Mouse (Mus musculus) myocyte (in vitro differentiated cells): ENCODE results near the gene Scoc. TPM values are rescaled to one million over a fixed set of nuclear protein-coding genes. Genes with fewer than 3 reads are reported as not detected.
A peak's percentile ranks its signal among the peaks of the same experiment; 100 is the strongest.
"Not testable (repeated sequence)": the region's sequence is repeated elsewhere in the genome, so short reads cannot be mapped to it uniquely, and the experiment has no call there.

Source experiments
- H3K27me3 ChIP-seq: one replicate; pipeline ENCODE4 v1.6.1; 2011; ENCODE audit not compliant: control insufficient read depth, insufficient read depth, insufficient read length
- H3K36me3 ChIP-seq: one replicate; pipeline ENCODE4 v1.6.1; 2011; ENCODE audit not compliant: control insufficient read depth, insufficient read depth
- H3K4me2 ChIP-seq: one replicate; pipeline ENCODE4 v1.6.1; 2011; ENCODE audit warnings: low read depth, control low read depth
- H3K4me3 ChIP-seq: one replicate; pipeline ENCODE4 v1.5.1; 2011; ENCODE audit warnings: mild to moderate bottlenecking, control low read depth, moderate library complexity
- H3K79me2 ChIP-seq: one replicate; pipeline ENCODE4 v1.6.1; 2011; ENCODE audit not compliant: control insufficient read depth, insufficient read depth
- H3ac ChIP-seq: one replicate; pipeline ENCODE4 v1.6.1; 2011; ENCODE audit not compliant: control insufficient read depth, insufficient read length
- CEBPB ChIP-seq: IDR thresholded peaks from 2 replicates; pipeline ENCODE4 v1.6.1; 2011; ENCODE audit warnings: mild to moderate bottlenecking, moderate library complexity; ENCODE audit not compliant: poor library complexity, insufficient read depth, severe bottlenecking
- E2F4 ChIP-seq: IDR thresholded peaks from one replicate; pipeline ENCODE4 v1.6.1; 2011; ENCODE audit warnings: mild to moderate bottlenecking, control low read depth, moderate library complexity; ENCODE audit not compliant: insufficient read depth
- MAX ChIP-seq: IDR thresholded peaks from one replicate; pipeline ENCODE4 v1.6.1; 2011; ENCODE audit warnings: low read depth, mild to moderate bottlenecking, control low read depth
- MYOD1 ChIP-seq, 3 experiments: IDR thresholded peaks; one replicate each; pipeline ENCODE4 v1.6.1; 2011; ENCODE audit warnings: control low read depth in 2 of 3, low read depth in 2 of 3, mild to moderate bottlenecking in 2 of 3, moderate library complexity in 1 of 3; ENCODE audit not compliant: insufficient read length in 2 of 3, control insufficient read depth in 1 of 3
- MYOG ChIP-seq, 3 experiments: IDR thresholded peaks; one replicate each; pipeline ENCODE4 v1.6.1; 2011; ENCODE audit warnings: control low read depth in 2 of 3, low read depth in 2 of 3, mild to moderate bottlenecking in 2 of 3; ENCODE audit not compliant: insufficient read length in 2 of 3, control insufficient read depth in 1 of 3, insufficient read depth in 1 of 3
- POLR2A ChIP-seq: IDR thresholded peaks from one replicate; pipeline ENCODE4 v1.6.1; 2011; ENCODE audit warnings: low read depth, mild to moderate bottlenecking, control low read depth, moderate library complexity; ENCODE audit not compliant: insufficient read length
- POLR2AphosphoS2 ChIP-seq: IDR thresholded peaks from one replicate; pipeline ENCODE4 v1.6.1; 2011; ENCODE audit warnings: low read depth, control low read depth; ENCODE audit not compliant: insufficient read length
- REST ChIP-seq: IDR thresholded peaks from one replicate; pipeline ENCODE4 v1.6.1; 2011; ENCODE audit warnings: mild to moderate bottlenecking, control low read depth, moderate library complexity; ENCODE audit not compliant: insufficient read depth, insufficient read length
- SRF ChIP-seq: IDR thresholded peaks from one replicate; pipeline ENCODE4 v1.6.1; 2011; ENCODE audit warnings: low read depth; ENCODE audit not compliant: control insufficient read depth, insufficient read length
- TCF12 ChIP-seq: IDR thresholded peaks from one replicate; pipeline ENCODE4 v1.6.1; 2011; ENCODE audit warnings: mild to moderate bottlenecking, control low read depth; ENCODE audit not compliant: poor library complexity, insufficient read depth, severe bottlenecking
- TCF3 ChIP-seq: IDR thresholded peaks from one replicate; pipeline ENCODE4 v1.6.1; 2011; ENCODE audit warnings: low read depth, control low read depth; ENCODE audit not compliant: insufficient read length
- USF1 ChIP-seq: IDR thresholded peaks from one replicate; pipeline ENCODE4 v1.6.1; 2011; ENCODE audit warnings: low read depth, mild to moderate bottlenecking, control low read depth, moderate library complexity
- polyA plus RNA-seq: library from polyadenylated mRNA; unstranded; fragments of >200 nt; fragmentation: generic; extraction: Trizol; gene quantifications from one replicate; pipeline ENCODE4 v1.2.1, GENCODE M21; 2012; ENCODE audit warnings: missing spikeins

Scoc gene
- polyA plus RNA-seq, 1 experiment, result 22.4 TPM

DNA sequence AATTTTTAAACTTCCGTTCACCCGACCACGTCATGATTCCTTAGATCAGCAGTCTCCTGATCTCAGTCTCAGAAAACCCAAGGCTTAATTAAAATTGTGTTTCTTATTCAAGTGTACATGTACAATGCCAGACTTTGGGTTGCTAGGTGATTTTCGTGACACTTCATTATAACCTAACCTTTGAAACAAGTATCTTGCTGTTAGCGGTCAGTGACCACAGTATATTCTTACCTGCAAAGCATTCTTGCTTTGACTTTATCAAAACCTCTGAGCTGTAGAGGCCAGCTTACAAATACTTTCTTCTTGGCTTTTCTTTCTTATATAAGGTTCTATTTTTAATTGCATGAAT lies 15.2 kb downstream of the Scoc start:
- no peak overlapping the region for H3ac ChIP-seq
- H3K4me3 ChIP-seq, result peak overlapping the region; percentile 49
- no peaks in the 10 kb centered on the region for H3K36me3 ChIP-seq
- peaks cover 23% of the 10 kb centered on the region for H3K79me2 ChIP-seq
- no peaks in the 10 kb centered on the region for H3K27me3 ChIP-seq
- no peak for TF ChIP-seq TCF12
- no peak for TF ChIP-seq MYOD1 (IDR thresholded peaks at IDR 0.05; ENCODE audit: control insufficient read depth in 1 of 3, insufficient read length in 2 of 3, low read depth in 2 of 3)
- TF ChIP-seq TCF3, result no peak
- no peak for TF ChIP-seq MAX
- no peak for TF ChIP-seq MYOG (IDR thresholded peaks at IDR 0.05; ENCODE audit: control insufficient read depth in 1 of 3, insufficient read depth in 1 of 3, insufficient read length in 2 of 3, low read depth in 2 of 3)
- no peak for TF ChIP-seq POLR2AphosphoS2
- TF ChIP-seq CEBPB, result no peak
- no peak for TF ChIP-seq REST
- TF ChIP-seq USF1, result no peak
- TF ChIP-seq SRF, result no peak
- TF ChIP-seq POLR2A, result no peak
- TF ChIP-seq E2F4, result no peak
- H3K4me2 ChIP-seq, result peak overlapping the region; percentile 97

DNA sequence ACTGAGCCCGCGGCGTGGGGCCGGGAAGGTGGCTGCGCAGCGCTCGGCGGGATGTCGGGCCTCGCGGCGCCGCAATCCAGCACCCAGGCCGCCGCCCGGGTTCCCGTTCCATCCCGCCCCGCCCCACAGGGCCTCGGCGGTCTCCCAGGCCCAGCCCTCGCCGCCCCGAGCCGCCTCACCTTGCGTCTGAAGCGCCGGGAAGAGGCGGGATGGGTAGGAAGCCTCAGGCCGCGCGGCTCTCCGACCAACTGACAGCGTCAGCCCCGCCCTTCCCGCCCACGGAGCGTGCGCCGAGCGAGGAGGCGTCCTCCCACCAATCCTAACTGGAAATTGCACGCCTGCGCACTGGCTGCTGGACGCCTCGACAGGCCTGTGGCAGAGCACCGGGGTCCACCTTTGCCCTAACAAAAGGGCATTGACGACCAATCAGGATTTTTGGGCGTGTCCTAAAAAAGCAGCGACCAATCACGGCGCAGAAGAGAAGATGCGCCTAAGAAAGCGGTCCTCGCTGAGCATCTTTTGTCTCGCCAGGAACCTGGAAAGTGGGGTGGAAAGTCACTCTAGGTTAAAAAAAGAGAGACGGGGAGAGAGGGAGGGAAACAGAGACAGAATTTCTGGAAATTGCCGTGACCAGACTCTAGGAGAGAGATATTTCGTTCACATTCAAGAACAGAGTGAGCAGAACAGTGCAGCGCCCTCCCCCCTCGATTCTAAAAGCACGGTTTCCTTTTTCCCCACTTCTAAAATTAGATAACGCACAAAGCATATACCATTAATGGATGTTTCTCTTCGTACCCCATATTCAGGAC lies 15.7 kb downstream of the Scoc start:
- Histone ChIP-seq H3K79me2 (peaks cover 25% of the 10 kb centered on the region), H3K4me2 (peak overlapping the region; percentile 97), H3K27me3 (no peaks in the 10 kb centered on the region), H3K36me3 (no peaks in the 10 kb centered on the region), H3K4me3 (peak overlapping the region; percentile 49), H3ac (peak overlapping the region; percentile 86)
- TF ChIP-seq REST (no peak), POLR2A (peak; percentile 72), MYOD1 (IDR thresholded peaks at IDR 0.05; ENCODE audit: control insufficient read depth in 1 of 3, insufficient read length in 2 of 3, low read depth in 2 of 3) (no peak), SRF (peak; percentile 47), POLR2AphosphoS2 (peak; percentile 45)

DNA sequence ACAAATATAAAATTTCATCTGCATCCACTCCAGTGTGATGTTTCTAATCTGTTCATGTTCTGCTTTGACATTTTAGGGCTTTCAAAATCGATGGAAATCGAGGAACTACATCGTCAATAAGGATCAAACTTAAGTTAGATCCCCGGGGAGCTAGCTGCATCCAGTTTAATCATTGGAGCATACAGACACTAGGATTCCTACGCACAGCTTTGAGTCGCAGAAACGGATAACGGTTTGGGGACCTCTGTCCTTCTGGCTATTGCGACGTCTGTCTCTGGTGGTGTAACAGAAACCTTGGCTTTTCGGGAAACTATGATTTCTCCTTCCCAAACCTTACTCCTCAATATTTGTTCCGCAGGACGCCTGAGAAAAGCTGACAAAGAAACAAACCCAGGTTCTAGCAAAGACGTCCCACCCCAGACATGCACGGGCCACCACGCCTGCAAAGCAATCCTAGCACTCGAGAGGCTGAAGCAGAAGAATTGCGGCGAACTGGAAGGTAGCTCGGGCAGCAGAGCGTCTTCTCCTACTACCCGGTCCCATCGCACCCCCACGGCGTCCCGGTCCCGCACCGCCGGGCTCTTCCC lies 16.4 kb downstream of the Scoc start:
- peak overlapping the region; percentile 86 for H3ac ChIP-seq
- H3K27me3 ChIP-seq, result no peaks in the 10 kb centered on the region
- no peaks in the 10 kb centered on the region for H3K36me3 ChIP-seq
- TF ChIP-seq MYOG (IDR thresholded peaks at IDR 0.05; ENCODE audit: control insufficient read depth in 1 of 3, insufficient read depth in 1 of 3, insufficient read length in 2 of 3, low read depth in 2 of 3), result no peak
- no peak for TF ChIP-seq USF1
- TF ChIP-seq CEBPB, result no peak
- TF ChIP-seq REST, result no peak
- no peak for TF ChIP-seq MAX
- no peak for TF ChIP-seq SRF
- TF ChIP-seq MYOD1 (IDR thresholded peaks at IDR 0.05; ENCODE audit: control insufficient read depth in 1 of 3, insufficient read length in 2 of 3, low read depth in 2 of 3), result no peak
- no peak for TF ChIP-seq TCF3
- no peak for TF ChIP-seq TCF12
- no peak for TF ChIP-seq POLR2AphosphoS2
- TF ChIP-seq E2F4, result no peak
- TF ChIP-seq POLR2A, result no peak
- peak overlapping the region; percentile 49 for H3K4me3 ChIP-seq
- H3K4me2 ChIP-seq, result peak overlapping the region; percentile 82
- H3K79me2 ChIP-seq, result peaks cover 25% of the 10 kb centered on the region

DNA sequence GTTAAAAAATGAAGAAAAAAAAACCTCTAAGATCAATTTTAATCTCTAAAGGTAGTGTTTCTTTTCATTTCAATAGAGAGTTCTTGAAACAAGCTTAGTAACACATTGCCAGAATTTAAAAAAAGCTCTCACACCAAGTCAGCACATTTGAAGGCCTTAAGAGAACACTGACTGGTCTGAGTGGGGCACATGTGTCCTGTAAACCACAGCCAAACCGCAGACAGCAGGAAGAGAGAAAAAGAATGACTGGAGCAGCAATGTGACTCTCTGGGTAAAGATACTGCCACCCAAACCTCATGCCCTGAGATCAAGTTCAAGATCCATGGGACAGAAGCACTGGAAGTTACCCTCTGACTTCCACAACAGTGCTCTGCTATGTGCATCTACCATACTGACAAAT lies 21.1 kb downstream of the Scoc start:
- no peak overlapping the region for H3K4me3 ChIP-seq
- H3ac ChIP-seq, result no peak overlapping the region
- no peaks in the 10 kb centered on the region for H3K27me3 ChIP-seq
- no peak overlapping the region for H3K4me2 ChIP-seq
- H3K79me2 ChIP-seq, result peaks cover 25% of the 10 kb centered on the region
- no peak for TF ChIP-seq USF1
- no peaks in the 10 kb centered on the region for H3K36me3 ChIP-seq

DNA sequence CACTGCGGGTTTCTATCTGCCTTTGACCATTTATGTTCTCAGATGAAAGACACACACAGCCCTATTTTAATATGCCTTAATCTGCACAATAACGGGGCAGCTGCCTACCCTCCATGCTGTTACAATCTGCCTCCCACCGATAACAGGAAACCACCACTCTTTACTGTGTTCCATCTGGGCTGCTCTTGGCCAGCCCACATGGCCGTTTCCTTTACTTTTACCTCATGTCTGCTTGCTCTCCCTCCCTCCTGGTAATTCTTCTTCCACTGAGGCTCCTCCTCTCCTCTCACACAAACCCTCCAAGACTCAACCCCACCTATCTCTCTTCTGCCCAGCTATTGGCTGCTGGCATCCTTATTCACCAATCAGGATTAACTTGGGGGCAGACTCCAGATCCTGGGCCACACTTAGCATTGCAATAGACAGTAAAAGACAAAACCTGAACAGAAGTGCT lies 29.1 kb downstream of the Scoc start:
- Histone ChIP-seq H3ac (no peak overlapping the region), H3K36me3 (no peaks in the 10 kb centered on the region), H3K4me3 (no peak overlapping the region), H3K27me3 (no peaks in the 10 kb centered on the region), H3K4me2 (no peak overlapping the region), H3K79me2 (no peaks in the 10 kb centered on the region)
- TF ChIP-seq CEBPB (no peak), REST (no peak), POLR2A (no peak), MYOG (IDR thresholded peaks at IDR 0.05; ENCODE audit: control insufficient read depth in 1 of 3, insufficient read depth in 1 of 3, insufficient read length in 2 of 3, low read depth in 2 of 3) (no peak), POLR2AphosphoS2 (no peak), SRF (no peak), TCF12 (no peak), MAX (no peak), USF1 (no peak), E2F4 (no peak), MYOD1 (IDR thresholded peaks at IDR 0.05; ENCODE audit: control insufficient read depth in 1 of 3, insufficient read length in 2 of 3, low read depth in 2 of 3) (no peak), TCF3 (no peak)

DNA sequence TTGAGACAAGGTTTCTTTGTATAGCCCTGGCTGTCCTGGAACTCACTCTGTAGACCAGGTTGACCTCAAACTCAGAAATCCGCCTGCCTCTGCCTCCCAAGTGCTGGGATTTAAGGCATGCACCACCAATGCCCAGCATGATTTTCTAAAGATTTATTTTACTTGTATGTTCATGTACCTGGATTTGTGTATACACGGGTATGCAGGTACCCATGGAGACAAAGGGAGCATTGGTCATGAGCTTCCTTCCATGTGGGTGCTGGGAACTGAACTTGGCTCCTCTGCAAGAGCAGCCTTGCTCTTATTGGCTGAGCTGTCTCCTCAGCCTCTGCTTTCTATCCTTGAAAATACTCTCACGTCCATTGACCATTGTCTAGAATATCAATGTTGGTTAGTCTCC lies 29.6 kb downstream of the Scoc start:
- H3K36me3 ChIP-seq, H3ac ChIP-seq, H3K4me2 ChIP-seq, H3K79me2 ChIP-seq, H3K27me3 ChIP-seq, H3K4me3 ChIP-seq: not testable (repeated sequence)
